Mouse (Mus musculus) CH12.LX (cell line): ENCODE measurements around the gene Olfr107. TPM values are rescaled to one million over a fixed set of nuclear protein-coding genes. Genes with fewer than 3 reads are reported as not detected.

Experiments
- DNase-seq: peaks from one replicate; pipeline ENCODE4 v3.0.0-alpha.2; 2013; ENCODE audit errors: extremely low read depth
- H3K27ac ChIP-seq: 2 replicates; pipeline ENCODE4 v1.5.1; 2012; ENCODE audit warnings: low read depth, mild to moderate bottlenecking, control low read depth, moderate library complexity; ENCODE audit not compliant: insufficient read depth
- H3K27me3 ChIP-seq: replicated peaks from 2 replicates; pipeline ENCODE3; 2012; ENCODE audit warnings: inconsistent platforms
- H3K36me3 ChIP-seq, 2 experiments: replicated peaks in 1 of 2; 2 replicates each; pipeline versions ENCODE3 to v1.6.1; 2012; ENCODE audit warnings: inconsistent platforms in 1 of 2, low read length in 1 of 2, mild to moderate bottlenecking in 1 of 2, mixed read lengths in 1 of 2, moderate library complexity in 1 of 2; ENCODE audit not compliant: control insufficient read depth in 1 of 2, insufficient read depth in 1 of 2
- H3K4me1 ChIP-seq, 2 experiments: 2 replicates each; pipeline ENCODE4 v1.6.1; 2012; ENCODE audit warnings: inconsistent platforms in 1 of 2, moderate library complexity in 1 of 2; ENCODE audit not compliant: insufficient read depth in 2 of 2, control insufficient read depth in 1 of 2
- H3K4me2 ChIP-seq: 2 replicates; pipeline ENCODE4 v1.6.1; 2012; ENCODE audit warnings: low read depth, mild to moderate bottlenecking, control low read depth; ENCODE audit not compliant: poor library complexity, insufficient read depth, severe bottlenecking
- H3K4me3 ChIP-seq, 3 experiments: fragments of 150-350 bp in 1 of 3; sonication (generic) in 1 of 3; replicated peaks in 1 of 3; 2 replicates each; pipeline versions ENCODE3 to v1.5.1; 2011 to 2012; ENCODE audit warnings: low read depth in 2 of 3, low read length in 2 of 3, mild to moderate bottlenecking in 2 of 3, moderate library complexity in 2 of 3, control low read depth in 1 of 3, improper control_type of control experiment in 1 of 3, inconsistent platforms in 1 of 3, mixed read lengths in 1 of 3; ENCODE audit not compliant: poor library complexity in 1 of 3
- H3K79me2 ChIP-seq: replicated peaks from 2 replicates; pipeline ENCODE4 v1.6.1; 2012; ENCODE audit warnings: mild to moderate bottlenecking, moderate library complexity; ENCODE audit not compliant: control insufficient read depth, poor library complexity, insufficient read depth, severe bottlenecking; ENCODE audit errors: extremely low read depth
- H3K9ac ChIP-seq: 2 replicates; pipeline ENCODE4 v1.6.1; 2012; ENCODE audit warnings: low read depth, mild to moderate bottlenecking, control low read depth, moderate library complexity; ENCODE audit not compliant: insufficient read depth
- H3K9me3 ChIP-seq: replicated peaks from 2 replicates; pipeline ENCODE3; 2012; ENCODE audit warnings: low read length, inconsistent platforms, mixed read lengths
- BHLHE40 ChIP-seq: IDR thresholded peaks from 2 replicates; pipeline ENCODE4 v1.6.1; 2011; ENCODE audit warnings: mild to moderate bottlenecking, low read depth, low read length, improper control_type of control experiment
- CHD1 ChIP-seq: IDR thresholded peaks from 2 replicates; pipeline ENCODE4 v1.6.1; 2012; ENCODE audit warnings: low read depth, low read length, improper control_type of control experiment, inconsistent platforms
- ELF1 ChIP-seq: IDR thresholded peaks from 2 replicates; pipeline ENCODE4 v1.6.1; 2014; ENCODE audit warnings: low read depth, mild to moderate bottlenecking, inconsistent platforms, low read length, improper control_type of control experiment
- ETS1 ChIP-seq: conservative IDR thresholded peaks from 2 replicates; pipeline ENCODE4 v1.6.1; 2012; ENCODE audit warnings: low read depth, mild to moderate bottlenecking, inconsistent platforms, low read length, improper control_type of control experiment, moderate library complexity
- HCFC1 ChIP-seq: IDR thresholded peaks from 2 replicates; pipeline ENCODE4 v1.6.1; 2012; ENCODE audit warnings: low read depth, mild to moderate bottlenecking, inconsistent platforms, low read length, improper control_type of control experiment
- JUN ChIP-seq: IDR thresholded peaks from 2 replicates; pipeline ENCODE4 v1.6.1; 2011; ENCODE audit warnings: low read depth, mild to moderate bottlenecking, low read length, improper control_type of control experiment, moderate library complexity; ENCODE audit not compliant: insufficient read depth
- KAT2A ChIP-seq: IDR thresholded peaks from 2 replicates; pipeline ENCODE4 v1.6.1; 2012; ENCODE audit warnings: low read length, improper control_type of control experiment, inconsistent platforms; ENCODE audit not compliant: insufficient replicate concordance
- MAFK ChIP-seq: IDR thresholded peaks from 2 replicates; pipeline ENCODE4 v1.6.1; 2011; ENCODE audit warnings: low read length, improper control_type of control experiment; ENCODE audit not compliant: insufficient replicate concordance
- MXI1 ChIP-seq: IDR thresholded peaks from 2 replicates; pipeline ENCODE4 v1.6.1; 2011; ENCODE audit warnings: mild to moderate bottlenecking, low read depth, low read length, improper control_type of control experiment
- MYC ChIP-seq: IDR thresholded peaks from 2 replicates; pipeline ENCODE4 v1.6.1; 2011; ENCODE audit warnings: low read depth, mild to moderate bottlenecking, improper control_type of control experiment, low read length
- NELFE ChIP-seq: IDR thresholded peaks from 2 replicates; pipeline ENCODE4 v1.6.1; 2011; ENCODE audit warnings: low read depth, low read length, improper control_type of control experiment
- NRF1 ChIP-seq: IDR thresholded peaks from 2 replicates; pipeline ENCODE4 v1.6.1; 2014; ENCODE audit warnings: low read depth, mild to moderate bottlenecking, inconsistent platforms, low read length, improper control_type of control experiment, moderate library complexity
- POLR2AphosphoS2 ChIP-seq: IDR thresholded peaks from 2 replicates; pipeline ENCODE4 v1.6.1; 2011; ENCODE audit warnings: low read depth, low read length, improper control_type of control experiment
- RAD21 ChIP-seq: IDR thresholded peaks from 2 replicates; pipeline ENCODE4 v1.6.1; 2011; ENCODE audit warnings: low read depth, mild to moderate bottlenecking, low read length, improper control_type of control experiment, moderate library complexity
- SIN3A ChIP-seq: IDR thresholded peaks from 2 replicates; pipeline ENCODE4 v1.6.1; 2012; ENCODE audit warnings: low read length, improper control_type of control experiment, inconsistent platforms
- TCF12 ChIP-seq: IDR thresholded peaks from 2 replicates; pipeline ENCODE4 v1.6.1; 2014; ENCODE audit warnings: low read depth, mild to moderate bottlenecking, inconsistent platforms, low read length, improper control_type of control experiment
- USF1 ChIP-seq: IDR thresholded peaks from 2 replicates; pipeline ENCODE4 v1.6.1; 2014; ENCODE audit warnings: low read depth, mild to moderate bottlenecking, inconsistent platforms, low read length, improper control_type of control experiment
- USF2 ChIP-seq: conservative IDR thresholded peaks from 2 replicates; pipeline ENCODE4 v1.6.1; 2011; ENCODE audit warnings: low read depth, low read length, improper control_type of control experiment
- ZKSCAN1 ChIP-seq: IDR thresholded peaks from 2 replicates; pipeline ENCODE4 v1.6.1; 2012; ENCODE audit warnings: low read depth, inconsistent platforms, low read length, improper control_type of control experiment, borderline replicate concordance
- ZMIZ1 ChIP-seq: IDR thresholded peaks from 2 replicates; pipeline ENCODE4 v1.6.1; 2012; ENCODE audit warnings: low read depth, mild to moderate bottlenecking, inconsistent platforms, low read length, improper control_type of control experiment
- dilution Hi-C: fragments of 300-500 bp; cut with MboI; formaldehyde crosslinking; loops from 2 replicates; pipeline ENCODE4 v1.14.3; 2020; ENCODE audit warnings: low sequenced_read_pairs; ENCODE audit not compliant: extremely low pct_unique_long_range_greater_than_20kb, extremely low pct_ligation_motif_present
- in situ Hi-C: fragments of 300-500 bp; cut with MboI; formaldehyde crosslinking; loops from 3 replicates; pipeline ENCODE4 v1.14.3; 2019; ENCODE audit warnings: low sequenced_read_pairs, low pct_ligation_motif_present, low pct_unique_long_range_greater_than_20kb, mixed read lengths
- polyA plus RNA-seq: library from polyadenylated mRNA; unstranded; fragments of >175 nt; gene quantifications from 2 replicates; pipeline ENCODE4 v1.2.1, GENCODE M21; 2012; ENCODE audit warnings: low read depth; ENCODE audit not compliant: insufficient read length
- total RNA-seq, 2 experiments: library from RNA; depleted of rRNA; stranded (reverse); fragments of 300-350 nt in 1 of 2; fragments of >200 nt in 1 of 2; gene quantifications; 2 replicates each; pipeline ENCODE4 v1.2.3; 2012 to 2014

Olfr107 gene
- total and polyA plus RNA-seq, 3 experiments, result not detected

- TF ChIP-seq ETS1 (no peak), ZKSCAN1 (no peak), CHD1 (no peak), NELFE (no peak), USF1 (no peak), MAFK (no peak), BHLHE40 (no peak), JUN (no peak), KAT2A (no peak), TCF12 (no peak), MYC (no peak), USF2 (no peak), NRF1 (no peak), ZMIZ1 (no peak), HCFC1 (no peak), RAD21 (no peak), ELF1 (no peak), POLR2AphosphoS2 (no peak), MXI1 (no peak), SIN3A (no peak)
- TF ChIP-seq, all 38 proteins: peak for 0
- dilution Hi-C loops (no loop called here), in situ Hi-C loops (no loop called here)
- H3K9me3 ChIP-seq, result no peaks in the 10 kb centered on the region
- no peaks in the 10 kb centered on the region for H3K79me2 ChIP-seq
- no peak for DNase-seq
- no peak within 1 kb of the TSS for H3K27ac ChIP-seq
- H3K4me2 ChIP-seq, result no peak within 1 kb of the TSS
- no peaks in the 10 kb centered on the region for H3K36me3 ChIP-seq
- H3K4me3 ChIP-seq, result no peak within 1 kb of the TSS
- no peaks in the 10 kb centered on the region for H3K4me1 ChIP-seq
- no peaks in the 10 kb centered on the region for H3K27me3 ChIP-seq
- no peak within 1 kb of the TSS for H3K9ac ChIP-seq
These were observed 46.2 kb downstream of the Olfr107 start, which contains the start of gene Olfr108 for GRCm38 (mm10) chr17:37445180-37445579. Gene Olfr108 (plus strand): TSS chr17:37445480.

Other genes with a start within 250 kb of the Olfr107 start
Only the 20 nearest of the 25 such genes appear.
- gene Olfr95, start 186.1 kb upstream of the Olfr107 start, total RNA-seq (2012; rRNA removed), result not detected in 2 replicates
- not detected in 2 replicates for gene Olfr95, start 186.1 kb upstream of the Olfr107 start, total RNA-seq (2014; rRNA removed)
- gene Olfr95, start 186.1 kb upstream of the Olfr107 start, polyA plus RNA-seq, result not detected in 2 replicates
- not detected in 2 replicates for gene Olfr96, start 179.1 kb upstream of the Olfr107 start, total RNA-seq (2012; rRNA removed)
- not detected in 2 replicates for gene Olfr96, start 179.1 kb upstream of the Olfr107 start, total RNA-seq (2014; rRNA removed)
- gene Olfr96, start 179.1 kb upstream of the Olfr107 start, polyA plus RNA-seq, result not detected in 2 replicates
- gene Olfr97, start 161.9 kb upstream of the Olfr107 start, total RNA-seq (2012; rRNA removed), result not detected in 2 replicates
- gene Olfr97, start 161.9 kb upstream of the Olfr107 start, total RNA-seq (2014; rRNA removed), result not detected in 2 replicates
- not detected in 2 replicates for gene Olfr97, start 161.9 kb upstream of the Olfr107 start, polyA plus RNA-seq
- 0.21 TPM in 1 of 2 replicates, not detected in the other for gene Olfr98, start 135.5 kb upstream of the Olfr107 start, total RNA-seq (2012; rRNA removed)
- not detected in 2 replicates for gene Olfr98, start 135.5 kb upstream of the Olfr107 start, total RNA-seq (2014; rRNA removed)
- gene Olfr98, start 135.5 kb upstream of the Olfr107 start, polyA plus RNA-seq, result 0.44 and 0.70 TPM in 2 replicates
- gene H2-M3, start 129.0 kb upstream of the Olfr107 start, total RNA-seq (2012; rRNA removed), result 72.2 and 88.6 TPM in 2 replicates
- gene H2-M3, start 129.0 kb upstream of the Olfr107 start, total RNA-seq (2014; rRNA removed), result 71.7 and 72.8 TPM in 2 replicates
- 46.1 and 49.0 TPM in 2 replicates for gene H2-M3, start 129.0 kb upstream of the Olfr107 start, polyA plus RNA-seq
- 0.08 and 0.25 TPM in 2 replicates for gene Olfr99, start 115.8 kb upstream of the Olfr107 start, total RNA-seq (2012; rRNA removed)
- not detected in 2 replicates for gene Olfr99, start 115.8 kb upstream of the Olfr107 start, total RNA-seq (2014; rRNA removed)
- gene Olfr99, start 115.8 kb upstream of the Olfr107 start, polyA plus RNA-seq, result 2.2 and 3.4 TPM in 2 replicates
- gene Olfr101, start 94.9 kb upstream of the Olfr107 start, total RNA-seq (2012; rRNA removed), result not detected in 2 replicates
- gene Olfr101, start 94.9 kb upstream of the Olfr107 start, total RNA-seq (2014; rRNA removed), result not detected in 2 replicates
- gene Olfr101, start 94.9 kb upstream of the Olfr107 start, polyA plus RNA-seq, result 0.21 and 0.27 TPM in 2 replicates
- not detected in 2 replicates for gene Olfr102, start 82.2 kb upstream of the Olfr107 start, total RNA-seq (2012; rRNA removed)
- not detected in 2 replicates for gene Olfr102, start 82.2 kb upstream of the Olfr107 start, total RNA-seq (2014; rRNA removed)
- gene Olfr102, start 82.2 kb upstream of the Olfr107 start, polyA plus RNA-seq, result not detected in 2 replicates
- not detected in 2 replicates for gene Olfr103, start 59.5 kb upstream of the Olfr107 start, total RNA-seq (2012; rRNA removed)
- not detected in 2 replicates for gene Olfr103, start 59.5 kb upstream of the Olfr107 start, total RNA-seq (2014; rRNA removed)
- gene Olfr103, start 59.5 kb upstream of the Olfr107 start, polyA plus RNA-seq, result not detected in 2 replicates
- not detected in 2 replicates for gene Olfr104-ps, start 39.6 kb upstream of the Olfr107 start, total RNA-seq (2012; rRNA removed)
- not detected in 2 replicates for gene Olfr104-ps, start 39.6 kb upstream of the Olfr107 start, total RNA-seq (2014; rRNA removed)
- gene Olfr104-ps, start 39.6 kb upstream of the Olfr107 start, polyA plus RNA-seq, result not detected in 2 replicates
- not detected in 2 replicates for gene Olfr105-ps, start 20.2 kb upstream of the Olfr107 start, total RNA-seq (2012; rRNA removed)
- gene Olfr105-ps, start 20.2 kb upstream of the Olfr107 start, total RNA-seq (2014; rRNA removed), result not detected in 2 replicates
- gene Olfr105-ps, start 20.2 kb upstream of the Olfr107 start, polyA plus RNA-seq, result not detected in 2 replicates
- not detected in 2 replicates for gene Olfr106-ps, start 8.8 kb upstream of the Olfr107 start, total RNA-seq (2012; rRNA removed)
- not detected in 2 replicates for gene Olfr106-ps, start 8.8 kb upstream of the Olfr107 start, total RNA-seq (2014; rRNA removed)
- not detected in 2 replicates for gene Olfr106-ps, start 8.8 kb upstream of the Olfr107 start, polyA plus RNA-seq
- not detected in 2 replicates for gene Olfr108, start 46.3 kb downstream of the Olfr107 start, total RNA-seq (2012; rRNA removed)
- gene Olfr108, start 46.3 kb downstream of the Olfr107 start, total RNA-seq (2014; rRNA removed), result not detected in 2 replicates
- not detected in 2 replicates for gene Olfr108, start 46.3 kb downstream of the Olfr107 start, polyA plus RNA-seq
- gene Olfr109, start 59.7 kb downstream of the Olfr107 start, total RNA-seq (2012; rRNA removed), result not detected in 2 replicates
- not detected in 2 replicates for gene Olfr109, start 59.7 kb downstream of the Olfr107 start, total RNA-seq (2014; rRNA removed)
- gene Olfr109, start 59.7 kb downstream of the Olfr107 start, polyA plus RNA-seq, result not detected in 2 replicates
- gene H2-M2, start 84.3 kb downstream of the Olfr107 start, total RNA-seq (2012; rRNA removed), result not detected in 2 replicates
- not detected in 2 replicates for gene H2-M2, start 84.3 kb downstream of the Olfr107 start, total RNA-seq (2014; rRNA removed)
- 2.1 and 2.9 TPM in 2 replicates for gene H2-M2, start 84.3 kb downstream of the Olfr107 start, polyA plus RNA-seq
- gene Olfr110, start 93.2 kb downstream of the Olfr107 start, total RNA-seq (2012; rRNA removed), result not detected in 2 replicates
- not detected in 2 replicates for gene Olfr110, start 93.2 kb downstream of the Olfr107 start, total RNA-seq (2014; rRNA removed)
- gene Olfr110, start 93.2 kb downstream of the Olfr107 start, polyA plus RNA-seq, result not detected in 2 replicates
- not detected in 2 replicates for gene Olfr111, start 108.8 kb downstream of the Olfr107 start, total RNA-seq (2012; rRNA removed)
- gene Olfr111, start 108.8 kb downstream of the Olfr107 start, total RNA-seq (2014; rRNA removed), result not detected in 2 replicates
- not detected in 2 replicates for gene Olfr111, start 108.8 kb downstream of the Olfr107 start, polyA plus RNA-seq
- gene Olfr112, start 170.2 kb downstream of the Olfr107 start, total RNA-seq (2012; rRNA removed), result not detected in 2 replicates
- gene Olfr112, start 170.2 kb downstream of the Olfr107 start, total RNA-seq (2014; rRNA removed), result not detected in 2 replicates
- gene Olfr112, start 170.2 kb downstream of the Olfr107 start, polyA plus RNA-seq, result not detected in 2 replicates
- not detected in 2 replicates for gene Olfr113, start 178.4 kb downstream of the Olfr107 start, total RNA-seq (2012; rRNA removed)
- not detected in 2 replicates for gene Olfr113, start 178.4 kb downstream of the Olfr107 start, total RNA-seq (2014; rRNA removed)
- not detected in 2 replicates for gene Olfr113, start 178.4 kb downstream of the Olfr107 start, polyA plus RNA-seq
- not detected in 2 replicates for gene Olfr114, start 193.5 kb downstream of the Olfr107 start, total RNA-seq (2012; rRNA removed)
- gene Olfr114, start 193.5 kb downstream of the Olfr107 start, total RNA-seq (2014; rRNA removed), result not detected in 2 replicates
- not detected in 2 replicates for gene Olfr114, start 193.5 kb downstream of the Olfr107 start, polyA plus RNA-seq